In the genomic region with DNA sequence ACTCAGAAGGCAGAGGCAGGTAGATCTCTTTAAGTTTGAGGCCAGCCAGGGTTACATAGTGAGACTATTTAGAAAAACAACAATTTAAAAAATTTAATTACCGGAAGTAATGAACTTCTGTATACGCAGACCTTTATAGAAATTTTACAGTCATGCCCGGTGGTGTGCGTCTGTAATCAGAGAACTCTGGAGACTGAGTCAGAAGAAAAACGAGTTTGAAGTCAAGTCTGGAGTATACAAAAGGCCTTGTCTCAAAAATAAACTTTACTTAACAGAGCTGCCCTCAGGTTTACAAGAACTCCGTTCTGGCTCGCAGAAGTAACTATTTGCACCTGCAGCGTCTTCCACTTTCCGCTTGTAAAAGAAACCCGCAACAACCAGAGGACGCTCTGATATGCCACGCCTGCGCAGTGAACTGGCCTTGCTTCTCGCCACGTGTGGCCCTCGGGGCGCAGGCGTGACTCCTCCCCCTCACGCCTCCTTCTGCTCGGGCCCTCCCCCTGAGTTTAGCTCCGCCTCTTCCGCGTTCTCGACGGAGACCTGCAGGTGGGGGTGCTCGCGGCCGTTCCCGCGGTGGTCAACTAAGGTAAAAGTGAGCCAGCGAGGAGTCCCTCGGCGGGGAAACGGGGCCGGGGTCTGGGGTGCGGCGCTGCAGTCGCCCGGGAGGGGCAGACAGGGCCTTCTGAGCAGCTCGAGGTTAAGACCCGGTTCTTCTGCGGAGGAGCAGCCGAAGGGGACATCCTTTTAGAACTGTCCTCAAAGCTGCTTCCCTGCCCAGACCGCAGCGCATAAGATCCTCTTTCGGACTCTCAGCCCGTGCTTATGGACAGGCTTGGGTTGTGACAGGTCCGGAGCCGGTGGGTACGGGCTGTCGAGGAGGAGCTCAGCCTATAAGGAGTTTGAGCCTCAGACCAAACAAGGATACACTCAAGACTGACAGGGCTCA, we compare ENCODE assay signal across 8 mouse cellular contexts. TPM values are rescaled to one million over a fixed set of nuclear protein-coding genes. Genes with fewer than 3 reads are reported as not detected.
DNase-seq lines count a peak whose midpoint lies in the region; ATAC-seq and TF ChIP-seq lines count a peak whose summit lies in the region.

A gene (plus strand): TSS at position 503 of the 946 bp plus-strand sequence.

- peak within 1 kb of the TSS; percentile 93 for H3K27ac ChIP-seq in MEL (ENCODE audit: control insufficient read depth, low read depth, low read length)
- no peak within 1 kb of the TSS for H3K27ac ChIP-seq in cerebellum, adult 2 months (ENCODE audit: insufficient read depth, low read length)
- peak within 1 kb of the TSS; percentile 43; the same call in 1 of the 2 replicates for H3K27ac ChIP-seq in lung, embryonic 16.5 days (ENCODE audit: low read length)

- peak within 1 kb of the TSS; percentile 77 for H3K9ac ChIP-seq in MEL (ENCODE audit: control insufficient read depth, low read depth, low read length, poor library complexity, severe bottlenecking)
- peak within 1 kb of the TSS; percentile 75 for H3K9ac ChIP-seq in lung, embryonic 16.5 days (ENCODE audit: low read length)

- peaks cover 16% of the 10 kb centered on the region for H3K79me2 ChIP-seq in MEL (ENCODE audit: control insufficient read depth, insufficient read depth, low read length, poor library complexity)

- peaks cover 5 to 24% of the 10 kb centered on the region in 2 experiments; a peak in 3 of 4 replicates for H3K4me1 ChIP-seq in MEL (ENCODE audit: control insufficient read depth in 1 of 2, insufficient read depth in 2 of 2, low read length in 2 of 2)
- no peaks in the 10 kb centered on the region for H3K4me1 ChIP-seq in cerebellum, adult 2 months (ENCODE audit: control insufficient read depth, insufficient read depth, low read length)
- peaks cover 8% of the 10 kb centered on the region for H3K4me1 ChIP-seq in lung, embryonic 16.5 days (replicated peaks; ENCODE audit: control insufficient read depth, insufficient read depth, low read length)

- 2% methylated on average over 51 of the region's 51 CpGs for WGBS in cerebellum, adult 2 months
- 2% methylated on average over 51 of the region's 51 CpGs for WGBS in lung, embryonic 16.5 days

- peak; percentile 97 to 99 for ATAC-seq in hematopoietic stem cell, adult 5-6 weeks (replicated peaks in 1 of 2; ENCODE audit: insufficient read depth in 1 of 2, low FRiP score in 2 of 2, low TSS enrichment in 1 of 2, low read depth in 1 of 2, poor library complexity in 2 of 2, severe bottlenecking in 2 of 2)
- ATAC-seq in lung, embryonic 16.5 days (ENCODE audit: low read depth): peak; percentile 98

- H3K9me3 ChIP-seq in MEL (replicated peaks; ENCODE audit: insufficient read depth, low read length): no peaks in the 10 kb centered on the region
- H3K9me3 ChIP-seq in lung, embryonic 16.5 days (ENCODE audit: control insufficient read depth, low read length): no peaks in the 10 kb centered on the region

- no peak for TF ChIP-seq RAD21 in MEL (IDR thresholded peaks at IDR 0.05; ENCODE audit: low read depth, low read length)

- no peaks in the 10 kb centered on the region for H3K27me3 ChIP-seq in MEL (ENCODE audit: control insufficient read depth in 1 of 2, insufficient read depth in 2 of 2, low read length in 2 of 2)
- H3K27me3 ChIP-seq in cerebellum, adult 2 months (ENCODE audit: control insufficient read depth, insufficient read depth, low read length): no peaks in the 10 kb centered on the region
- H3K27me3 ChIP-seq in lung, embryonic 16.5 days (ENCODE audit: control insufficient read depth, insufficient read depth, low read depth, low read length): no peaks in the 10 kb centered on the region

- TF ChIP-seq POLR2A in MEL (IDR thresholded peaks at IDR 0.05; ENCODE audit: control insufficient read depth in 1 of 2, insufficient read depth in 1 of 2, low read depth in 1 of 2, low read length in 2 of 2, poor library complexity in 1 of 2): peak; percentile 68 to 94
- peak; percentile 71 for TF ChIP-seq POLR2A in cerebellum, adult 2 months (IDR thresholded peaks at IDR 0.05; ENCODE audit: borderline replicate concordance, insufficient read depth, low read length)

- H3K4me3 ChIP-seq in MEL (ENCODE audit: control insufficient read depth in 1 of 2, insufficient read depth in 1 of 2, low read depth in 2 of 2, low read length in 2 of 2): peak within 1 kb of the TSS; percentile 69 to 77
- peak within 1 kb of the TSS; percentile 79 for H3K4me3 ChIP-seq in cerebellum, adult 2 months (replicated peaks; ENCODE audit: insufficient read depth, low read depth, low read length)
- peak within 1 kb of the TSS; percentile 70 for H3K4me3 ChIP-seq in lung, embryonic 16.5 days (ENCODE audit: low read length)

- DNase-seq in MEL (ENCODE audit: low read depth, low spot score): peak; percentile 97
- peak; percentile 89 to 92 for DNase-seq in cerebellum, adult 2 months
- DNase-seq in forelimb bud, embryonic 11.5 days (ENCODE audit: low read depth, low spot score): peak; percentile 95
- DNase-seq in layer of hippocampus, adult 9-10 months (ENCODE audit: low spot score): peak; percentile 77
- peak; percentile 72 for DNase-seq in ovary, postnatal 10 days (ENCODE audit: low spot score)
- DNase-seq in thymus, postnatal 10 days (ENCODE audit: low spot score in 2 of 2): peak; percentile 90 to 95

- H3K36me3 ChIP-seq in MEL (ENCODE audit: control insufficient read depth in 1 of 2, insufficient read depth in 2 of 2, low read length in 2 of 2): peaks cover 0 to 13% of the 10 kb centered on the region in 2 experiments; a peak in 2 of 4 replicates
- peaks cover 5% of the 10 kb centered on the region for H3K36me3 ChIP-seq in lung, embryonic 16.5 days (ENCODE audit: control insufficient read depth, insufficient read depth, low read length)

- TF ChIP-seq CTCF in MEL (IDR thresholded peaks at IDR 0.05 in 2 of 3, conservative IDR thresholded peaks at IDR 0.05 in 1 of 3; ENCODE audit: control insufficient read depth in 1 of 3, insufficient read depth in 1 of 3, low read depth in 2 of 3, low read length in 3 of 3, poor library complexity in 1 of 3, severe bottlenecking in 1 of 3): no peak
- TF ChIP-seq CTCF in cerebellum, adult 2 months (IDR thresholded peaks at IDR 0.05; ENCODE audit: borderline replicate concordance, insufficient read depth, low read depth, low read length): no peak

- TF ChIP-seq EP300 in MEL (IDR thresholded peaks at IDR 0.05; ENCODE audit: low read depth in 1 of 2, low read length in 2 of 2): no peak

- peak within 1 kb of the TSS; percentile 69 for H3K4me2 ChIP-seq in lung, embryonic 16.5 days (ENCODE audit: low read depth, low read length)

TF ChIP-seq in MEL, 35 proteins besides CTCF, POLR2A, EP300 and RAD21 (continues in another document):
- peak; percentile 87 for TF ChIP-seq NELFE (IDR thresholded peaks at IDR 0.05; ENCODE audit: low read depth, low read length)
- no peak for TF ChIP-seq RCOR1 (IDR thresholded peaks at IDR 0.05; ENCODE audit: low read depth, low read length)
- no peak for TF ChIP-seq ZKSCAN1 (IDR thresholded peaks at IDR 0.05; ENCODE audit: low read depth, low read length)
- TF ChIP-seq MAZ (IDR thresholded peaks at IDR 0.05; ENCODE audit: low read depth, low read length): peak; percentile 45; the same call in 1 of the 2 replicates
- no peak for TF ChIP-seq BHLHE40 (IDR thresholded peaks at IDR 0.05; ENCODE audit: borderline replicate concordance, low read depth, low read length)
- TF ChIP-seq CHD2 (IDR thresholded peaks at IDR 0.05; ENCODE audit: low read length): no peak
- TF ChIP-seq TCF12 (IDR thresholded peaks at IDR 0.05; ENCODE audit: low read depth, low read length): peak; percentile 41; the same call in 1 of the 2 replicates
- no peak for TF ChIP-seq GATA1 (IDR thresholded peaks at IDR 0.05; ENCODE audit: low read depth, low read length)
- TF ChIP-seq MEF2A (IDR thresholded peaks at IDR 0.05; ENCODE audit: extremely low read depth, insufficient replicate concordance, low read depth, low read length, poor library complexity, severe bottlenecking): no peak
- 0 out of 2 replicates have a peak, but pooled peaks have one; percentile 41 for TF ChIP-seq ZMIZ1 (IDR thresholded peaks at IDR 0.05; ENCODE audit: low read depth, low read length)
- TF ChIP-seq SMC3 (IDR thresholded peaks at IDR 0.05; ENCODE audit: low read depth, low read length): no peak
- TF ChIP-seq MYB (IDR thresholded peaks at IDR 0.05; ENCODE audit: low read depth, low read length): no peak
- peak; percentile 95 for TF ChIP-seq MXI1 (IDR thresholded peaks at IDR 0.05; ENCODE audit: low read depth, low read length)
- TF ChIP-seq NRF1 (IDR thresholded peaks at IDR 0.05; ENCODE audit: insufficient read depth, low read depth, low read length, poor library complexity, severe bottlenecking): peak; percentile 99
- TF ChIP-seq TBP (IDR thresholded peaks at IDR 0.05; ENCODE audit: low read depth, low read length): peak; percentile 82
- no peak for TF ChIP-seq JUND (IDR thresholded peaks at IDR 0.05; ENCODE audit: low read depth, low read length)
- TF ChIP-seq SIN3A (IDR thresholded peaks at IDR 0.05; ENCODE audit: low read length): peak; percentile 84; the same call in 1 of the 2 replicates
- TF ChIP-seq POLR2AphosphoS5 (IDR thresholded peaks at IDR 0.05; ENCODE audit: borderline replicate concordance, low read depth, low read length): no peak
- no peak for TF ChIP-seq ZNF384 (IDR thresholded peaks at IDR 0.05; ENCODE audit: low read depth, low read length)
- no peak for TF ChIP-seq KAT2A (conservative IDR thresholded peaks at IDR 0.05; ENCODE audit: low read depth, low read length)
- peak; percentile 72; the same call in 1 of the 2 replicates for TF ChIP-seq HCFC1 (IDR thresholded peaks at IDR 0.05; ENCODE audit: low read depth, low read length)
- TF ChIP-seq MAX (IDR thresholded peaks at IDR 0.05; ENCODE audit: low read length): peak; percentile 94
- peak; percentile 87 for TF ChIP-seq USF1 (IDR thresholded peaks at IDR 0.05; ENCODE audit: low read depth, low read length)
- peak; percentile 71; the same call in 1 of the 2 replicates for TF ChIP-seq POLR2AphosphoS2 (IDR thresholded peaks at IDR 0.05; ENCODE audit: low read length)
- no peak for TF ChIP-seq CHD1 (IDR thresholded peaks at IDR 0.05; ENCODE audit: low read depth, low read length)
- TF ChIP-seq TAL1 (IDR thresholded peaks at IDR 0.05; ENCODE audit: low read length): no peak
- TF ChIP-seq ELF1 (IDR thresholded peaks at IDR 0.05; ENCODE audit: low read depth, low read length): peak; percentile 89
- peak; percentile 83 for TF ChIP-seq MYC (IDR thresholded peaks at IDR 0.05; ENCODE audit: low read depth, low read length)

RNA-seq across cellular contexts. Expression of the gene that starts here (rescaled TPM):
- total RNA-seq in MEL (2012; rRNA removed): 24.0 and 25.8 TPM in 2 replicates
- 10 to 100 TPM in 1 of 2 experiments, not detected in 1; 38.5 TPM for polyA plus RNA-seq in MEL (2012; ENCODE audit: insufficient read depth in 1 of 2, insufficient read length in 2 of 2, low read depth in 1 of 2, low replicate concordance in 2 of 2, missing spikeins in 1 of 2)
- polyA plus RNA-seq in cerebellum, adult 2 months (2012; rRNA removed): 58.3 and 60.0 TPM in 2 replicates
- 40.2 and 48.3 TPM in 2 replicates for total RNA-seq in hematopoietic stem cell, adult 5-6 weeks (2017)
- polyA plus RNA-seq in lung, embryonic 16.5 days (2015; fragmentation: Nextera tagmentation; extraction: Ambion mirVana): 28.1 and 30.1 TPM in 2 replicates
